In the genomic region with DNA sequence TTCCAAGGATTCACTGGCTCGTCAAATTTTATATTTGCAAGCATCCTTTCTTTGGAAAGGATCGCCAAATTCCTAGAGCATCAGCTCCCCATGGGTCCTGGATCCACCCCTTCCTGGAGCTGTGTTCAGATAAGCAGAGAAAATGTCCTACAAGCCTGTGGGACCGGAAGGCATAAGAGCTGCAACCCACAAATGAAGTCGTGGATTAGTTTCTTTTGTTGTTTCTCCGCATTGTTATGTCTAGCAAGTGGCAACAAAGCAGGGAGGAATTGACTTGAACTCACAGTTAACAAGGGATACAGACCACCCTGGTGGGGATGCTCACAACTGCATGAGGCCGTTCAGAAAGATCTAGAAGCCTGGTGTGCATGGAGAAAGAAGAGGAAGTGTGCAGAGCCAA, we compare ENCODE assay signal across 14 mouse cellular contexts.
"Had no signal": no experiment of that assay in that cellular context is flagged by ENCODE, and none has a peak within 500 bp of the region (broad histone marks: within the 10 kb centered on the region; RNA-seq: fewer than 3 reads in every experiment).

No protein-coding gene starts in this region.

- DNase-seq: lung, postnatal 10 days; lung, postnatal 4 days; retina, postnatal 1 day; right cerebral cortex, postnatal 4 days; spleen, adult 18-20 months; thymus, adult 18-20 months; thymus, postnatal 14 days had no signal

- H3K4me2 ChIP-seq: liver, embryonic 12.5 days; lung, embryonic 14.5 days; midbrain, embryonic 12.5 days; neural tube, embryonic 13.5 days had no signal

- H3K4me1 ChIP-seq: liver, embryonic 12.5 days; midbrain, embryonic 12.5 days; neural tube, embryonic 13.5 days had no signal

- H3K36me3 ChIP-seq: limb, embryonic 10.5 days; liver, embryonic 12.5 days; midbrain, embryonic 12.5 days; neural tube, embryonic 13.5 days had no signal

- H3K4me3 ChIP-seq: left cerebral cortex, adult 2 months; limb, embryonic 10.5 days; liver, embryonic 12.5 days; midbrain, embryonic 12.5 days; neural tube, embryonic 13.5 days had no signal

- ATAC-seq: liver, embryonic 12.5 days; midbrain, embryonic 16.5 days had no signal

- H3K9me3 ChIP-seq: limb, embryonic 10.5 days; liver, embryonic 12.5 days; midbrain, embryonic 12.5 days; neural tube, embryonic 13.5 days had no signal

- H3K27ac ChIP-seq: left cerebral cortex, adult 2 months; limb, embryonic 10.5 days; liver, embryonic 12.5 days; midbrain, embryonic 12.5 days; neural tube, embryonic 13.5 days had no signal

- H3K9ac ChIP-seq: liver, embryonic 12.5 days; lung, embryonic 14.5 days; midbrain, embryonic 12.5 days; neural tube, embryonic 13.5 days had no signal
